Mouse (Mus musculus) limb, embryonic 13.5 days (tissue): ENCODE data around the gene Cotl1. TPM values are rescaled to one million over a fixed set of nuclear protein-coding genes. Genes with fewer than 3 reads are reported as not detected.

Experiments
- ATAC-seq: fragments of 200-750 bp; cut with Nextera tagmentation; 2 replicates; pipeline ENCODE4 v1.8.0; 2017; ENCODE audit warnings: low read depth, moderate number of reproducible peaks, moderate TSS enrichment; ENCODE audit not compliant: low FRiP score
- H3K27ac ChIP-seq: fragments of 300-500 bp; sonication (generic); 2 replicates; pipeline ENCODE4 v1.5.1; 2015; ENCODE audit warnings: inconsistent platforms, mild to moderate bottlenecking, moderate library complexity
- H3K27me3 ChIP-seq: fragments of 300-500 bp; sonication (generic); 2 replicates; pipeline ENCODE4 v1.6.1; 2015; ENCODE audit warnings: mild to moderate bottlenecking, inconsistent platforms
- H3K36me3 ChIP-seq: fragments of 300-500 bp; sonication (generic); 2 replicates; pipeline ENCODE4 v1.6.1; 2015; ENCODE audit warnings: inconsistent platforms, mild to moderate bottlenecking, moderate library complexity
- H3K4me1 ChIP-seq: fragments of 300-500 bp; sonication (generic); 2 replicates; pipeline ENCODE4 v1.6.1; 2015; ENCODE audit warnings: inconsistent platforms
- H3K4me2 ChIP-seq: fragments of 300-500 bp; sonication (generic); replicated peaks from 2 replicates; pipeline ENCODE4 v1.6.1; 2015; ENCODE audit warnings: inconsistent platforms, mild to moderate bottlenecking, moderate library complexity
- H3K4me3 ChIP-seq: fragments of 300-500 bp; sonication (generic); 2 replicates; pipeline ENCODE4 v1.5.1; 2015; ENCODE audit warnings: moderate library complexity, mild to moderate bottlenecking, inconsistent platforms
- H3K9ac ChIP-seq: fragments of 300-500 bp; sonication (generic); 2 replicates; pipeline ENCODE4 v1.6.1; 2015; ENCODE audit warnings: mild to moderate bottlenecking, inconsistent platforms
- H3K9me3 ChIP-seq: fragments of 300-500 bp; sonication (generic); 2 replicates; pipeline ENCODE4 v1.6.1; 2016; ENCODE audit warnings: inconsistent platforms
- WGBS: fragments of 180-500 bp; shearing (Covaris S2); methylation state at CpG from one replicate; pipeline ENCODE4 v1.1.7; 2015; 5-methylcytosine and 5-hydroxymethylcytosine counted together
- polyA plus RNA-seq: library from polyadenylated mRNA; unstranded; fragments of >200 nt; fragmentation: Nextera tagmentation; extraction: Ambion mirVana; gene quantifications from 2 replicates; pipeline ENCODE4 v1.2.1, GENCODE M21; 2015

Cotl1 gene
- polyA plus RNA-seq, 1 experiment from 2014 or later = 67.8 TPM

DNA sequence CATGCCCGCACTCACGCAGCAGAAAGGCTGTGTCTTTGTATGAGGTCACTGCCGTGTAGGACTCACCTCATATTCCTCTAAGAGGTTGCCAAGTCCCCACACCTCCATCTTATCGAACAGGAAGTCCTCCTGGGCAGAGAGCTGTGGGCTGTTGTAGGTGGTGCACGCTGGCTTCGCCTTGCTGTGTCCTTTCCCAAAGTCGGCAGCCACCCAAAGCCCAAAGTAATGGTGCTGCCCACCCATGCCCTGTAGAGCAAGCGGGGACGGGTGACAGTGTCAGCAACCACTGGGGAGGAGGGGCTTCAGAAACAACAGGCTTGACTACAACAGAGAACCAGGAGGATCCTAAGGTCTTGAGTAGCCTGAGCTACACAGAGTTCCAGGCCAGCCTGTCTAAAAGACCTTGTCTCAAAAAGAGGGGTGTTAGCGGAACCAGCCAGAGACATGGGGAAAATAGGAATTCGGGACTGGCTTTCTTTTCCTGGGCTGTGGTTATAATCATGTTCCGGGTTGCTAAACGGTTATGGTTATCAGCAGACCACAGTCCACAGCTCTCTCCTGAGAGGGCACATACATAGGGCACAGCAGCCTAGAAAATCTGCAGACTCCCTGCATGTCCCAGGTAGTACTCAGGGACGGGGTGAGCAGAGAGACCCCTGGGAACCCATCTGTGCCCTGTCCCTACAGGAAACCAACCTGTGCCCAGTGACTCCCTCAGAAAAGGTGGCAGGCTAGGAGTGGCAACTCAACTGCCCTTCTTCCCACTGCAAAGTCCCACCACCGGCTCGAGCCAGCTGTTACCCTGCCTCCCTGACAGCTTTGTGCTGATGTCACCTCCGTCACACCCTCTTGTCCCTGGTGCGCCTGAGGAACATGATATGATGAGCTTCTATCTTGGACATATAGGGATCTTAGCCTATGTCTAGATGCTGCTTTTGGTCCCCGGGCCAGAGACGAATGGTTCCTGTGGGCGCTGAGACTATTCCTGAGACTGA lies 77.8 kb downstream of the Cotl1 start:
- H3K4me3 ChIP-seq = no peak overlapping the region
- H3K9ac ChIP-seq = no peak overlapping the region
- no peak for ATAC-seq
- H3K9me3 ChIP-seq = no peaks in the 10 kb centered on the region
- H3K36me3 ChIP-seq = peaks cover 30% of the 10 kb centered on the region
- H3K27ac ChIP-seq = no peak overlapping the region
- no peak overlapping the region for H3K4me2 ChIP-seq
- 89% methylated on average over 21 of the region's 21 CpGs for WGBS
- H3K27me3 ChIP-seq = no peaks in the 10 kb centered on the region
- no peaks in the 10 kb centered on the region for H3K4me1 ChIP-seq

GRCm38 (mm10) chr8:119761692-119762091 lies 78.7 kb downstream of the Cotl1 start:
- H3K9ac ChIP-seq = no peak overlapping the region
- WGBS = 89% methylated on average over 11 of the region's 11 CpGs
- H3K4me1 ChIP-seq = no peaks in the 10 kb centered on the region
- no peak overlapping the region for H3K4me3 ChIP-seq
- no peaks in the 10 kb centered on the region for H3K27me3 ChIP-seq
- no peak overlapping the region for H3K27ac ChIP-seq
- peaks cover 25% of the 10 kb centered on the region for H3K36me3 ChIP-seq
- H3K4me2 ChIP-seq = no peak overlapping the region
- no peak for ATAC-seq
- H3K9me3 ChIP-seq = no peaks in the 10 kb centered on the region

Other genes starting within 250 kb of the Cotl1 start
- 12.4 and 13.8 TPM in 2 replicates for gene Taf1c, start 235.3 kb downstream of the Cotl1 start, polyA plus RNA-seq
- gene Adad2, start 227.8 kb downstream of the Cotl1 start, polyA plus RNA-seq = 0.19 and 0.38 TPM in 2 replicates
- 0.06 TPM in 1 of 2 replicates, not detected in the other for gene Kcng4, start 204.9 kb downstream of the Cotl1 start, polyA plus RNA-seq
- gene Wfdc1, start 174.2 kb downstream of the Cotl1 start, polyA plus RNA-seq = 0.20 and 0.24 TPM in 2 replicates
- gene Atp2c2, start 140.5 kb downstream of the Cotl1 start, polyA plus RNA-seq = 2.0 and 2.6 TPM in 2 replicates
- 10.3 and 10.7 TPM in 2 replicates for gene Tldc1, start 62.1 kb downstream of the Cotl1 start, polyA plus RNA-seq
- gene Klhl36, start 21.7 kb upstream of the Cotl1 start, polyA plus RNA-seq = 10.4 and 10.5 TPM in 2 replicates
- gene Usp10, start 69.8 kb upstream of the Cotl1 start, polyA plus RNA-seq = 142 and 145 TPM in 2 replicates
- gene Gm20388, start 70.3 kb upstream of the Cotl1 start, polyA plus RNA-seq = 3.2 and 7.1 TPM in 2 replicates
- 7.1 and 8.9 TPM in 2 replicates for gene Crispld2, start 151.9 kb upstream of the Cotl1 start, polyA plus RNA-seq